Mouse (Mus musculus) hindlimb bud, embryonic 11.5 days (tissue): Measurements from ENCODE around the gene P3h4.
A peak's percentile ranks its signal among the peaks of the same experiment; 100 is the strongest.

Source experiments
- DNase-seq: peaks from one replicate; pipeline ENCODE4 v3.0.0-alpha.2; 2012; ENCODE audit warnings: low read depth, low spot score; ENCODE audit errors: extremely low spot score

P3h4 gene

GRCm38 (mm10) chr11:100414021-100414913 is at the start of gene P3h4:
P3h4 (minus strand) TSS chr11:100414836.
- DNase-seq: no peak

GRCm38 (mm10) chr11:100462699-100463098 is 48.1 kb upstream of the P3h4 start:
- no peak for DNase-seq

- DNase-seq: no peak
Observed at GRCm38 (mm10) chr11:100457711-100458110, 43.1 kb upstream of the P3h4 start.

GRCm38 (mm10) chr11:100457247-100457646 is 42.6 kb upstream of the P3h4 start:
- DNase-seq: no peak

- no peak for DNase-seq
Observed at GRCm38 (mm10) chr11:100442625-100443024, 28.0 kb upstream of the P3h4 start.

- no peak for DNase-seq
Observed at GRCm38 (mm10) chr11:100441797-100442196, 27.2 kb upstream of the P3h4 start, which contains the start of the genes Nt5c3b and Klhl10. Nt5c3b (minus strand) TSS chr11:100441808. Klhl10 (plus strand) TSS chr11:100441917.

GRCm38 (mm10) chr11:100440691-100441522 is 26.3 kb upstream of the P3h4 start:
- no peak for DNase-seq

GRCm38 (mm10) chr11:100437901-100438300 is 23.3 kb upstream of the P3h4 start:
- no peak for DNase-seq

- no peak for DNase-seq
Observed at GRCm38 (mm10) chr11:100435678-100436246, 21.1 kb upstream of the P3h4 start.

- no peak for DNase-seq
Observed at GRCm38 (mm10) chr11:100432002-100432401, 17.4 kb upstream of the P3h4 start.

- DNase-seq: no peak
Observed at GRCm38 (mm10) chr11:100430052-100430451, 15.4 kb upstream of the P3h4 start.

GRCm38 (mm10) chr11:100428612-100429199 is 14.1 kb upstream of the P3h4 start:
- DNase-seq: no peak

- DNase-seq: no peak
Observed at GRCm38 (mm10) chr11:100426820-100427219, 12.2 kb upstream of the P3h4 start.

GRCm38 (mm10) chr11:100425851-100426250 is 11.2 kb upstream of the P3h4 start:
- DNase-seq: peak; percentile 53

- no peak for DNase-seq
Observed at GRCm38 (mm10) chr11:100423836-100424235, 9.2 kb upstream of the P3h4 start.

- DNase-seq: no peak
Observed at GRCm38 (mm10) chr11:100421537-100421936, 6.9 kb upstream of the P3h4 start.

GRCm38 (mm10) chr11:100414914-100415822 is 532 bp upstream of the P3h4 start, which contains the start of gene Fkbp10:
Fkbp10 (plus strand) TSS chr11:100415697.
- no peak for DNase-seq

GRCm38 (mm10) chr11:100413541-100413940 is 1.1 kb downstream of the P3h4 start:
- DNase-seq: no peak

GRCm38 (mm10) chr11:100411736-100412135 is 2.9 kb downstream of the P3h4 start:
- DNase-seq: no peak

GRCm38 (mm10) chr11:100409686-100410085 is 5.0 kb downstream of the P3h4 start:
- no peak for DNase-seq
